Mouse (Mus musculus): ENCODE results near the gene Rassf3. TPM values are rescaled to one million over a fixed set of nuclear protein-coding genes. Genes with fewer than 3 reads are reported as not detected.

Rassf3 gene
- total and polyA plus RNA-seq, 3 experiments, result 9.3 to 50.9 (median 32.2) TPM

GRCm38 (mm10) chr10:121461404-121462161 is 14.6 kb downstream of the Rassf3 start:
- DNase-seq, result peak; percentile 80

- DNase-seq, result no peak
These were observed 16.9 kb downstream of the Rassf3 start for GRCm38 (mm10) chr10:121459124-121459853.

GRCm38 (mm10) chr10:121458408-121458807 is 17.7 kb downstream of the Rassf3 start:
- DNase-seq, result no peak

GRCm38 (mm10) chr10:121457381-121457780 is 18.8 kb downstream of the Rassf3 start:
- no peak for DNase-seq

GRCm38 (mm10) chr10:121455517-121455916 is 20.6 kb downstream of the Rassf3 start:
- DNase-seq, result no peak

- no peak for DNase-seq
These were observed 21.3 kb downstream of the Rassf3 start for GRCm38 (mm10) chr10:121454708-121455475.

GRCm38 (mm10) chr10:121454033-121454432 is 22.1 kb downstream of the Rassf3 start:
- DNase-seq, result no peak

- DNase-seq, result no peak
These were observed 30.3 kb downstream of the Rassf3 start for GRCm38 (mm10) chr10:121445808-121446207.

GRCm38 (mm10) chr10:121444198-121444597 is 31.9 kb downstream of the Rassf3 start:
- no peak for DNase-seq

- DNase-seq, result peak; percentile 81
These were observed 32.4 kb downstream of the Rassf3 start for GRCm38 (mm10) chr10:121443791-121444190.

GRCm38 (mm10) chr10:121439310-121439731 is 36.8 kb downstream of the Rassf3 start:
- no peak for DNase-seq

GRCm38 (mm10) chr10:121438109-121438508 is 38.0 kb downstream of the Rassf3 start:
- DNase-seq, result no peak

GRCm38 (mm10) chr10:121436693-121437092 is 39.5 kb downstream of the Rassf3 start:
- DNase-seq, result no peak

GRCm38 (mm10) chr10:121436258-121436645 is 39.9 kb downstream of the Rassf3 start:
- DNase-seq, result no peak

- DNase-seq, result peak; percentile 62
These were observed 40.4 kb downstream of the Rassf3 start for GRCm38 (mm10) chr10:121435546-121436257.

GRCm38 (mm10) chr10:121434441-121435103 is 41.6 kb downstream of the Rassf3 start:
- DNase-seq, result no peak

GRCm38 (mm10) chr10:121432635-121433280 is 43.4 kb downstream of the Rassf3 start:
- DNase-seq, result peak; percentile 53

- no peak for DNase-seq
These were observed 44.0 kb downstream of the Rassf3 start for GRCm38 (mm10) chr10:121432041-121432634.

GRCm38 (mm10) chr10:121430764-121431540 is 45.2 kb downstream of the Rassf3 start:
- DNase-seq, result no peak
